Mouse (Mus musculus): ENCODE data around the gene Mnd1.

DNA sequence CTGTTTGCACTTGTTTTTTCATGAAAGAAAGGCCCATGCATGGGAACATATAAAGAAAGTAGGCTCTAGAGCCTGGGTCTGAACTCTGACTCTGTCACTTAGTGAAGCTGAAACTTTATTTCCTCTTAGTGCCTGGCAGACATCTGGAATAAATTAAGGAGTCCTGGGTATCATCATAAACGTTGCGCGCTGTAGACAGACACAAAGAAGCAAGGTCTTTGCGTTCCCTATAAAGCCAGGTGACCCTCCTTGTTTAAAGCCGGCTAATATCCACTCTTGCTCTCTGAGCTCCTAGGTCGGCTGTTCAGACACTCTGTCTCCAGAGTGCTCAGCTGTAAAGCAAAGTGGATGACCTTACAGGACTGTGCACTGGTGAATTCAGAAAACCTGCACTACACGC, 14.6 kb downstream of the Mnd1 start:
- TF ChIP-seq CTCF (IDR thresholded peaks at IDR 0.05; ENCODE audit: control insufficient read depth, insufficient read depth, insufficient replicate concordance, low read depth, low read length) (no peak), POLR2A (IDR thresholded peaks at IDR 0.05; ENCODE audit: control insufficient read depth, low read depth, low read length) (no peak)

Data from testis, adult 2 months (tissue).